Mouse (Mus musculus) kidney, adult 2 months (tissue): Measurements from ENCODE around the gene Eif4e2. TPM values are rescaled to one million over a fixed set of nuclear protein-coding genes. Genes with fewer than 3 reads are reported as not detected.

ENCODE experiments used
- DNase-seq: peaks from one replicate; pipeline ENCODE4 v3.0.0; 2021
- H3K27ac ChIP-seq: fragments of 200-500 bp; 2 replicates; pipeline ENCODE4 v1.5.1; 2012; ENCODE audit warnings: low read depth, low read length, control low read depth, inconsistent platforms; ENCODE audit not compliant: insufficient read depth
- H3K27me3 ChIP-seq: fragments of 200-500 bp; replicated peaks from 2 replicates; pipeline ENCODE4 v1.6.1; 2012; ENCODE audit warnings: mild to moderate bottlenecking, moderate library complexity, low read length, inconsistent platforms; ENCODE audit not compliant: control insufficient read depth, insufficient read depth
- H3K36me3 ChIP-seq: fragments of 200-500 bp; 2 replicates; pipeline ENCODE4 v1.6.1; 2012; ENCODE audit warnings: mild to moderate bottlenecking, moderate library complexity, low read length, inconsistent platforms; ENCODE audit not compliant: control insufficient read depth, insufficient read depth
- H3K4me1 ChIP-seq: fragments of 200-500 bp; 2 replicates; pipeline ENCODE4 v1.6.1; 2011; ENCODE audit warnings: low read length; ENCODE audit not compliant: control insufficient read depth, insufficient read depth
- H3K4me3 ChIP-seq: fragments of 200-500 bp; 2 replicates; pipeline ENCODE4 v1.5.1; 2011; ENCODE audit warnings: mild to moderate bottlenecking, low read depth, low read length, control low read depth; ENCODE audit not compliant: insufficient read depth
- CTCF ChIP-seq: fragments of 200-500 bp; conservative IDR thresholded peaks from 2 replicates; pipeline ENCODE4 v1.5.1; 2011; ENCODE audit warnings: low read depth, mild to moderate bottlenecking, control low read depth, low read length, moderate library complexity, mixed read lengths; ENCODE audit not compliant: insufficient read depth, insufficient read length
- POLR2A ChIP-seq: fragments of 200-500 bp; IDR thresholded peaks from one replicate; pipeline ENCODE4 v1.6.1; 2011; ENCODE audit warnings: low read depth, low read length, control low read depth
- WGBS: fragments of 180-500 bp; shearing (Covaris S2); methylation state at CpG from one replicate; pipeline ENCODE4 v1.1.7; 2018; 5-methylcytosine and 5-hydroxymethylcytosine counted together
- polyA plus RNA-seq: library from polyadenylated mRNA; depleted of rRNA; stranded (reverse); fragments of >200 nt; gene quantifications from 2 replicates; pipeline ENCODE4 v1.2.3, GENCODE M21; 2012

Gene Eif4e2
- polyA plus RNA-seq, 1 experiment = 42.7 TPM

DNA sequence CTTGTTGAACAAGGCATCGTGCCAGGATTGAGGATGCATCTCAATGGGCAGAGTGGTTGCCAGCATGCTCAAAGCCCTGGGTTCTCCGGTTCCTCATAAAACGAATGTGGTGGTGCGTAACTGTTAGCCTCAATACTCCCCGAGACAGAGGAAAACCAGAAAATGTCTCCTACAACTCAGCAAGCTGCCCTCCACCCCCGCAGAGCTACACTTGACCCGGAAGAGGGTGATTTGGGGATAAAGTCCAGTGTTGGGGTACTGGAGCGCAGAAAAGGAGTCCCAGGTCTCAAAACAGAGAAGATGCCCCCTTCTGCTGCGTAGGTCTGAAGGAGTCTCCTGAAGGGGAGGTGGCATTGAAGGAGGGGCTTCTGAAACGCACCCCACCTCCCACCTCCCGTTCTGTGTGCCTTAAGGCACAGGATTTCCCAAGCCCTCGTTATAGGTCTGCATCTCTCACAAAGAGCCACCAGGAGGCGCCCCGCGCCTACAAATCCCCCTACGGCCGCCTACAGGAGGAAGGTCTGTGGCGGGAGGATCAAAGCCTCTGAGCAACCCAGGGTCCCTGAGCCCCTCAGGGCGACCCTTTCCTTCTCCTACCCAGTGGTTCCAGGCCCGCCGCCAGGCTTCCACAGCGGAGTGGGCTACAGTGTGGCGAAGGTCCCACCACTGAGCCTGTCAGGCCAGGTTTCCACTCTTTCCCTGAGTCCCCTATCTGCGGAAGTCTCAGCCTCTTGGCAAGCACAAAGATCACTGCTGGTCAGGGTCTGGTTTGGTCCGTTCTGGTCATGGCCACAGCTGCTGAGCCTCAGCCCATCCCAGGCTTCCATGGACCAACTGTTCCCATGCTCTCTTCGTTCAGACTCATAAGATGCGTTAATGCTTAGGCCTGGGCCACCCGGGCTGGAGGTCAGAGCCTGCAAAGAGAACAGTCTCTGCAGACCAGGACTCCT lies 39.4 kb upstream of the Eif4e2 start:
- Histone ChIP-seq H3K36me3 (no peaks in the 10 kb centered on the region), H3K4me1 (no peaks in the 10 kb centered on the region), H3K4me3 (0 out of 2 replicates have a peak overlapping the region, but pooled peaks have one; percentile 4), H3K27ac (no peak overlapping the region), H3K27me3 (no peaks in the 10 kb centered on the region)
- 21% methylated on average over 28 of the region's 28 CpGs for WGBS
- TF ChIP-seq CTCF = peak; percentile 64
- TF ChIP-seq POLR2A = no peak
- DNase-seq = peak; percentile 71

- TF ChIP-seq CTCF (no peak; the same call in 1 of the 2 replicates), POLR2A (no peak)
- 15% methylated on average over 11 of the region's 11 CpGs for WGBS
- Histone ChIP-seq H3K4me3 (no peak overlapping the region), H3K4me1 (no peaks in the 10 kb centered on the region), H3K27ac (no peak overlapping the region), H3K27me3 (no peaks in the 10 kb centered on the region), H3K36me3 (no peaks in the 10 kb centered on the region)
- DNase-seq = peak; percentile 30
Observed at GRCm38 (mm10) chr1:87175852-87176292, 37.8 kb upstream of the Eif4e2 start.

GRCm38 (mm10) chr1:87180896-87181295 lies 32.8 kb upstream of the Eif4e2 start:
- Histone ChIP-seq H3K4me1 (no peaks in the 10 kb centered on the region), H3K36me3 (no peaks in the 10 kb centered on the region), H3K27me3 (no peaks in the 10 kb centered on the region), H3K27ac (no peak overlapping the region), H3K4me3 (no peak overlapping the region)
- TF ChIP-seq POLR2A = no peak
- no peak for TF ChIP-seq CTCF
- no peak for DNase-seq
- 22% methylated on average over 5 of the region's 5 CpGs for WGBS

DNA sequence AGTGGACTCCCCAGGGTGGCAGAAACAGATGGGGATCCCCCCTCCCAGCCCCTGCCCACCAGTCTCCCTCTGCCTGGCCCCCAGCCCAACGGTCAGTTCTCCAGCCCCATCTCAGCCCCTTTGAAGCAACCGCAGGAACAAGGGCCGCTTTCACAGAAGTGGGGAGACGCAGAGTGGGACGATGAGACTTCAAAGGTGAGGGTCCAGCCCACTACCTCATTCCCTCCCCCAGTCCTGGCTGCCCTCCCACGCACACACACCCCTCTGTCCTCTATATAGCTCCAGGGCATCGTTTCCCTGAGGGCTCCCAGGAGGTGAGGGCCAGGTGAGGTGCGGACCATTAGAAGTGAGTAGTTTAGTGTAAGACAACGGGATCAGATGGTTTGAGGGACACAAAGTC lies 30.7 kb upstream of the Eif4e2 start, which contains the start of gene Prss56:
Gene Prss56 (plus strand): TSS at position 301 of the 400 bp plus-strand sequence.
- H3K27me3 ChIP-seq = 0 out of 2 replicates have a peak, but pooled peaks cover 1% of the 10 kb centered on the region
- H3K4me3 ChIP-seq = no peak within 1 kb of the TSS
- no peak within 1 kb of the TSS for H3K27ac ChIP-seq
- no peak for DNase-seq
- no peaks in the 10 kb centered on the region for H3K36me3 ChIP-seq
- no peaks in the 10 kb centered on the region for H3K4me1 ChIP-seq
- TF ChIP-seq POLR2A (no peak), CTCF (no peak)
- 39% methylated on average over 9 of the region's 9 CpGs for WGBS

GRCm38 (mm10) chr1:87183998-87184750 lies 29.5 kb upstream of the Eif4e2 start:
- H3K27ac ChIP-seq = no peak overlapping the region
- no peaks in the 10 kb centered on the region for H3K36me3 ChIP-seq
- H3K4me3 ChIP-seq = no peak overlapping the region
- 30% methylated on average over 15 of the region's 15 CpGs for WGBS
- H3K4me1 ChIP-seq = no peaks in the 10 kb centered on the region
- 0 out of 2 replicates have a peak, but pooled peaks cover 1% of the 10 kb centered on the region for H3K27me3 ChIP-seq
- DNase-seq = no peak
- TF ChIP-seq CTCF (no peak), POLR2A (no peak)

GRCm38 (mm10) chr1:87184751-87185139 lies 29.0 kb upstream of the Eif4e2 start:
- Histone ChIP-seq H3K4me1 (no peaks in the 10 kb centered on the region), H3K36me3 (no peaks in the 10 kb centered on the region), H3K4me3 (no peak overlapping the region), H3K27ac (no peak overlapping the region), H3K27me3 (0 out of 2 replicates have a peak, but pooled peaks cover 1% of the 10 kb centered on the region)
- DNase-seq = peak; percentile 76
- peak; percentile 77 for TF ChIP-seq CTCF
- TF ChIP-seq POLR2A = no peak
- WGBS = 8% methylated on average over 20 of the region's 20 CpGs

DNA sequence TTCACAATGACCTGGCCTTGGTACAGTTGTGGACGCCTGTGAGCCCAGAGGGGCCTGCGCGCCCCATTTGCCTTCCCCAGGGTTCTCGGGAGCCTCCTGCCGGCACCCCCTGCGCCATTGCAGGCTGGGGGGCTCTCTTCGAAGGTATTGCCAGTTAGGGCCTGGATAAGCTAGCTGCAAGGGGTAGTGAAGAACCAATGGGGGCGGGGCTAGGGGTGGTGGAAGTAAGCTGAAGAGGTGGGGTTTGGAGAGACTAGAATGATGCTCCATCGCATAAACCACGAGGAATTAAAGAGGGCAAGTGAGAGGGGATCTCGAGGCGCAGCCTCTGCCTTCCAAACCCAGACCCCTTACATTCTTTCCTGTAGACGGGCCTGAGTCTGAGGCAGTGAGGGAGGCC lies 28.2 kb upstream of the Eif4e2 start:
- DNase-seq = no peak
- no peaks in the 10 kb centered on the region for H3K4me1 ChIP-seq
- no peak overlapping the region for H3K4me3 ChIP-seq
- 28% methylated on average over 13 of the region's 13 CpGs for WGBS
- TF ChIP-seq POLR2A = no peak
- TF ChIP-seq CTCF = no peak
- no peak overlapping the region for H3K27ac ChIP-seq
- 0 out of 2 replicates have a peak, but pooled peaks cover 1% of the 10 kb centered on the region for H3K27me3 ChIP-seq
- H3K36me3 ChIP-seq = no peaks in the 10 kb centered on the region
